Mouse (Mus musculus): ENCODE measurements around the gene Rere. TPM values are rescaled to one million over a fixed set of nuclear protein-coding genes. Genes with fewer than 3 reads are reported as not detected.
A peak's percentile ranks its signal among the peaks of the same experiment; 100 is the strongest.

Rere gene
- polyA plus RNA-seq, 1 experiment from 2014 or later: 19.7 TPM

DNA sequence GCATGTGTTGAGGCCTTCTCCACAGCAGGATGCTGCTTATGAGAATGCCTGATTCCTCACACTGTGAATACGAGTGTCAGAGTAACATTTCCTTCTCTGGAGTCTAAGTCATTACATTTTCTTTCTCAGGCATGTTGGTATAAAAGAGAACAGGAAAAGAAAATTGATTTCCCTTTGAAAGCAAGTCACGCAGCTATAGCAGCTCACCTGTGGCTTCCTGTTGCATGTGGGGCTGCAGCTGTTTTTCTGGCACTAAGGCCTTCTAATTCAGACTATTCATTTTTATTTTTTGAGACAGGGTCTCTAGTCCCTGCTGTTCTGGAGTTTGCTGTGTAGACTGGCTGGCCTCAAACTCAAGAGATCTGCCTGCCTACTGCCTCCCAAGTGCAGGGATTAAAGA, 117.6 kb downstream of the Rere start:
- no peaks in the 10 kb centered on the region for H3K9me3 ChIP-seq
- H3K4me2 ChIP-seq: no peak overlapping the region
- H3K36me3 ChIP-seq: no peaks in the 10 kb centered on the region
- ATAC-seq (ENCODE audit: insufficient number of reproducible peaks, low FRiP score, low TSS enrichment, low read depth): no peak
- H3K4me1 ChIP-seq: peaks cover 64% of the 10 kb centered on the region
- H3K27ac ChIP-seq: no peak overlapping the region
- no peak overlapping the region for H3K4me3 ChIP-seq
- WGBS: 50% methylated on average over 2 of the region's 2 CpGs
- no peaks in the 10 kb centered on the region for H3K27me3 ChIP-seq
- no peak overlapping the region for H3K9ac ChIP-seq

DNA sequence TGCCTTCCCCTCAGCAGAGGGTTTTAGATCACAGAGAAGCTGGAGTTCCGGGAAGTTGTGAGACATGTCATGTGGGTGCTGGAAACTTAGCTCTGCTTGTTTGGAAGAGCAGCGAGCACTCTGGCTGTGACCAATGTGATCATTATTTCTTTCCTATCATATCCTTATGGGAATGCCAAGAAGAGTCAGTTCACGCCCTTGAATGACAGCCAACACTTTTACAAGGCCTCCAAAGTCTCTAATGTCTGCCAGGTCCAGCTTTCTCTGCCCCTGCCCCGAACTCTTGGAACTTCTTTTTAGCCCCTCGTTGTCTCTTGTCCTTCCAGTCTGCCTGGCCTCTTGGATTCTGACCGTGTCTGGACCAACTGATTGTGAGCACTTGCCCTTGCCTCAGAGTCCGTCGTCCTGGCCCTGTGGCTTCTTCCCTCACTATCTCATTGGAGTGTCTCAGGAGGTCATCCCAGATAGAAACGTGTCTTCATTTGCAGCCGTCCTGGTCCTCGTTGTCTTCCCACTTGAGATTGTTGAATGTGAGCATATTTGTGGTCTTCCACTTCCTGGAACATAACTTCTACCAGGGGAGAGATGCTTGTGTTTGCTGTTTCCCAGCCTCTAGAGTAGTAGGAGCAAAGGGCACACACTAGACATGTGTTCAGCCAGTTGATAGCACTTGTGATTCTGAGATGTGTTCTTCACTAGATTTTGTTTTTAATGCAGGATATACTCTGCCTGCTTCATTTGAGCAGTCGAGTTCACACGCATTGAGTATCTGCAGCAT, 120.6 kb downstream of the Rere start:
- 60% methylated on average over 13 of the region's 13 CpGs for WGBS
- Histone ChIP-seq H3K4me1 (peaks cover 45% of the 10 kb centered on the region), H3K27me3 (no peaks in the 10 kb centered on the region), H3K4me2 (no peak overlapping the region), H3K9ac (no peak overlapping the region), H3K36me3 (peaks cover 8% of the 10 kb centered on the region; the same call in 1 of the 2 replicates), H3K9me3 (no peaks in the 10 kb centered on the region), H3K4me3 (no peak overlapping the region), H3K27ac (peak overlapping the region; percentile 24; the same call in 1 of the 2 replicates)
- ATAC-seq (ENCODE audit: insufficient number of reproducible peaks, low FRiP score, low TSS enrichment, low read depth): no peak

DNA sequence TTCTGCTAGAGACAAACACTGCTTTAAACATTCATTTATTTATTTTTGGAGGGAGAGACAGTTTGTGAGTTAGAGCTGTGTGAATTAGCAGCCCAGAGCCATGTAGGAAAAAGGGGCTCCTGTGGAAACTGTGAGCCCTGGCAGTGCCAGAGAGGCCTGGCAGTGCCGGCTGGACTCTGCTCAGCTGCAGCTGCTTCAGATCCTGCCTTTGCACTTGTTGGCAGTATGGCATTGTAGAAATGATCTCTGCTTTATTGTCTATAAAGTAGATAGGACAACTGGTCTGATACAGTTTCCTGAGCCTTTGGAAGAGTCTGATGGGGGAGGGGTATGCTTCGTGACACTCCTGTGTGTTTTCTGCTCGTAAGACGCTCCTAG, 121.2 kb downstream of the Rere start:
- H3K9me3 ChIP-seq: no peaks in the 10 kb centered on the region
- peaks cover 12% of the 10 kb centered on the region for H3K36me3 ChIP-seq
- no peak for ATAC-seq (ENCODE audit: insufficient number of reproducible peaks, low FRiP score, low TSS enrichment, low read depth)
- H3K4me1 ChIP-seq: peaks cover 39% of the 10 kb centered on the region
- no peak overlapping the region for H3K4me2 ChIP-seq
- H3K27me3 ChIP-seq: no peaks in the 10 kb centered on the region
- H3K4me3 ChIP-seq: no peak overlapping the region
- 51% methylated on average over 4 of the region's 4 CpGs for WGBS
- H3K27ac ChIP-seq: no peak overlapping the region
- no peak overlapping the region for H3K9ac ChIP-seq

DNA sequence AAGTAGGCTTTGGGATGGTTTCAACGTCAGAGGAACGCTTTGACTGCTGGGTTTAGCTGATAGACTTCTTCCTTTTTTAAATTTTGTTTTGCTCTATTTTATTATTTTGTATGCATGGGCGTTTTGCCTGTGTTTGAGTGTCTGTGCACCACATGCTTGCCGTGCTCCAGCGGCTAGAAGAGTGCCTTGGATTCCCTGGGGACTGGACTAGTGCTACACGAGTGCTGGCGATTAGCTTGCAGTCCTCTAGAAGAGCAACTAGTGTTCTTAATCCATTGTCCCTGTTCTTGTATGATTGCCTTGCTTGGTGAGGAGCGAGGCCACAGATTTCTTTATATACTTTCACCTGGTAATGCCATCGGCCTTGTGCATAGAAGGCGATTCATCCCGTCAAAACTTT, 122.5 kb downstream of the Rere start:
- no peak overlapping the region for H3K4me3 ChIP-seq
- H3K27ac ChIP-seq: no peak overlapping the region
- no peaks in the 10 kb centered on the region for H3K27me3 ChIP-seq
- peaks cover 29% of the 10 kb centered on the region for H3K4me1 ChIP-seq
- no peaks in the 10 kb centered on the region for H3K9me3 ChIP-seq
- WGBS: 52% methylated on average over 11 of the region's 11 CpGs
- no peak for ATAC-seq (ENCODE audit: insufficient number of reproducible peaks, low FRiP score, low TSS enrichment, low read depth)
- no peak overlapping the region for H3K9ac ChIP-seq
- H3K36me3 ChIP-seq: peaks cover 20% of the 10 kb centered on the region
- no peak overlapping the region for H3K4me2 ChIP-seq

DNA sequence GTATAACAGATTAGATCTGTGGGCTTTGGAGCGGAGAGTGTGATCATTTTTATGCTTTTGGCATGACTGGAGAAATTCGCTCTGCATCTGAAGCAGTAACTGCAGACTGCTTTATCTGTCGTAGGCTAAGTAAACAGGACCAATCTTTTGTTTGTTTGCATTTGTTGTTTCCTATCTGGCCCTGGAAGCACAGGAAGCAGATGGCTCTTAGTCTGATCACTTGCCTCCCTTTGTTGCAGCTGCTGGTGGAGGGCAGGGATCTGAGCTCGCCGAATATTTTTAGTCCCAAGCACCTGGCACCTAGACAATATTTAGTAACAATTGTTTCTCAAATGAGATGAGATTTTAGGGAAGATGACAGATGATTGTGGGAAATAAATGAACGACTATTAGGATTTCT, 123.1 kb downstream of the Rere start:
- no peak overlapping the region for H3K4me3 ChIP-seq
- WGBS: 56% methylated on average over 6 of the region's 6 CpGs
- no peak overlapping the region for H3K9ac ChIP-seq
- H3K27ac ChIP-seq: no peak overlapping the region; the same call in 1 of the 2 replicates
- H3K4me1 ChIP-seq: peaks cover 29% of the 10 kb centered on the region
- no peak overlapping the region for H3K4me2 ChIP-seq
- H3K9me3 ChIP-seq: no peaks in the 10 kb centered on the region
- ATAC-seq (ENCODE audit: insufficient number of reproducible peaks, low FRiP score, low TSS enrichment, low read depth): no peak
- H3K36me3 ChIP-seq: peaks cover 20% of the 10 kb centered on the region
- H3K27me3 ChIP-seq: no peaks in the 10 kb centered on the region

DNA sequence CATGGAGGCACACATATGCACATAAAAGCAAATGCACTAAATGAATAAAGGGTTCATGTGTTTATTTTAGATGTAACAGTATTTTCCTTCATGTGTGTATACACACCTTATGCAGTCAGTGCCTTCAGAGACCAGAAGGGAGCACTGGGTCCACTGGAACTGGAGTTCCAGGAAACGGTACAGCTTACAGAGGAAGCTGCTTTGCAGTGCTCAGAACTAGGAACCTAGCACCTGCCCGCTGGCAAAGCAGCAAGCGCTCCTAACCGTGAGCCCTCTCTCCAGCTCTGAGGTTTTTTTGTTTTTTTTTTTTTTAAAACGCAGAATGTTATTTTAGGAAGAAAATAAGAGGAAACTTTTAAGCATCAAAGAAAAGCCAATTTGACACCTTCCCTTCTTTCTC, 124.3 kb downstream of the Rere start:
- Histone ChIP-seq H3K4me2 (no peak overlapping the region), H3K9me3 (no peaks in the 10 kb centered on the region), H3K4me1 (peaks cover 29% of the 10 kb centered on the region), H3K27ac (no peak overlapping the region), H3K9ac (no peak overlapping the region), H3K4me3 (no peak overlapping the region), H3K36me3 (peaks cover 20% of the 10 kb centered on the region), H3K27me3 (no peaks in the 10 kb centered on the region)
- ATAC-seq (ENCODE audit: insufficient number of reproducible peaks, low FRiP score, low TSS enrichment, low read depth): no peak
- WGBS: 64% methylated on average over 5 of the region's 5 CpGs

DNA sequence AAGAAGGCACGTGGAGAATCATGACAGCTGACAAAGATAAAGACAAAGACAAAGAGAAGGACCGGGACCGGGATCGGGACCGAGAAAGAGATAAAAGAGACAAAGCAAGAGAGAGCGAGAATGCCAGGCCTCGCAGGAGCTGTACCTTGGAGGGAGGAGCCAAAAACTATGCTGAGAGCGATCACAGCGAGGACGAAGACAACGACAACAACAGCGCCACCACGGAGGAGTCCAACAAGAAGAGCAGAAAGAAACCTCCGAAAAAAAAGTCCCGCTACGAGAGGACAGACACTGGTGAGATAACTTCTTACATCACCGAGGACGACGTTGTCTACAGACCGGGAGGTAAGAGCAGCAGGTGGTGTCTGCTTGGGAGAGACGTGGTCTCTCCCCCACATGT, 124.9 kb downstream of the Rere start:
- Histone ChIP-seq H3K36me3 (peaks cover 20% of the 10 kb centered on the region), H3K9ac (no peak overlapping the region), H3K4me3 (no peak overlapping the region), H3K4me2 (no peak overlapping the region), H3K9me3 (no peaks in the 10 kb centered on the region), H3K27me3 (no peaks in the 10 kb centered on the region), H3K4me1 (peaks cover 25% of the 10 kb centered on the region), H3K27ac (no peak overlapping the region)
- ATAC-seq (ENCODE audit: insufficient number of reproducible peaks, low FRiP score, low TSS enrichment, low read depth): no peak
- WGBS: 75% methylated on average over 21 of the region's 21 CpGs

DNA sequence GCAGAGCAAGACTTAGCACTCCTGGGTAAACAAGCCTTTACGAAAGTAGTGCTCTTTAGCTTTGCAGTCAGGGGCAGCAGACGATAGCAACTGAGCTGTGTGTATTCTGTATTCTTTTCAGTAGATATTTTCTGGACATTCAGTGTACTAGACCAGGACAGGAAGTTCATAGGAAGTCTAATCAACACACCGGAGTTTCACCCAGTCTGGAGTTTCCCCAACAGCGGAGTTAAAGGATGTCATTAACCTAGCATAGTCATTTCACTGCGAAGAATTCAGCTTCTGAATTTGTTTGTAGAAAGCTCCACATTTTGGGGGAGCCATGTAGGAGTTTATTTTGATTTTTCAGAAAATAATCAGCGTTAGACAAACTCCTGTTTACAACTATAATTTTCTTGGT, 125.4 kb downstream of the Rere start:
- no peak overlapping the region for H3K9ac ChIP-seq
- H3K27ac ChIP-seq: no peak overlapping the region
- WGBS: 85% methylated on average over 6 of the region's 6 CpGs
- H3K36me3 ChIP-seq: peaks cover 20% of the 10 kb centered on the region
- H3K4me2 ChIP-seq: no peak overlapping the region
- no peaks in the 10 kb centered on the region for H3K9me3 ChIP-seq
- no peaks in the 10 kb centered on the region for H3K27me3 ChIP-seq
- H3K4me3 ChIP-seq: no peak overlapping the region
- H3K4me1 ChIP-seq: peaks cover 20% of the 10 kb centered on the region
- no peak for ATAC-seq (ENCODE audit: insufficient number of reproducible peaks, low FRiP score, low TSS enrichment, low read depth)

DNA sequence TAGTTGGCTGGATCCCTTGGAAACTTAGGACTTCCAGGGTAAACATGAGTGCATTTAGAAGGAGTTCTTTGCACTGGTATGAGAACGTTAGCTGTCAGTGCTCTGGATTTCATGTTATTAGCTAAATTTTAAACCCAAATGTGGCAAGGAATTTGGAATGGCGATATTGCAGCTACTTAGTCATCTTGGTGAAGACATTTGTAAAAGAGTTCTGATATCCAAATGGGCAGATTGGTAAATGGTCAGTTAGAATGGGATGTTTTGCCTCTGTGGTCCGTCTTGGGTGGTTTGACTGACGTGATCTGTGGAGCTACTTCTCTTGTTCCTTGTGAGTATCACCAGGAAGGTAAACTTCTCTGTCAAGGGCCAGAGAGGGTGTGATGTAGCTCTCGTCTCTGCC, 132.8 kb downstream of the Rere start:
- H3K9me3 ChIP-seq: no peaks in the 10 kb centered on the region
- no peaks in the 10 kb centered on the region for H3K27me3 ChIP-seq
- H3K27ac ChIP-seq: no peak overlapping the region
- 65% methylated on average over 5 of the region's 5 CpGs for WGBS
- H3K4me3 ChIP-seq: no peak overlapping the region
- 0 out of 2 replicates have a peak, but pooled peaks cover 7% of the 10 kb centered on the region for H3K36me3 ChIP-seq
- no peak for ATAC-seq (ENCODE audit: insufficient number of reproducible peaks, low FRiP score, low TSS enrichment, low read depth)
- no peak overlapping the region for H3K4me2 ChIP-seq
- H3K4me1 ChIP-seq: peaks cover 3% of the 10 kb centered on the region; the same call in 1 of the 2 replicates
- H3K9ac ChIP-seq: no peak overlapping the region

DNA sequence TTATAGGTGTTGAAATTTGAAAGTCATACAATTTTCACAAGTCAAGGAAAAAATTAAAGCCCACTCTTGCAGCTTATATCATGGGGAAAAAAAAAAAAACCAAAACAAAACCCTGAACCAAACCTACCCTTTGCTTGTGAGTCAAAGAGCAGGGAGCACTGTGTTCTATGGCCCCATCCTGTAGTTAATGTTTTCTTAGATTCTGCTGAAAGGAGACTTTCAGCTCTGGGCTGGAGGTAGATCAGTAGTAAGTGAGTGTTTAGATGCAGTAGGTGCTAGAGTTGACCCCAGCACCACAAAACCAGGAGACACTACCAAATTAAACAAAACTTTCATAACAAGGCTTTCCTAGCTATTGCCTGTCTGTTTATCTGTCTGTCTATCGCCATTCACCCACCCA, 133.3 kb downstream of the Rere start:
- WGBS: 95% methylated on average over 1 of the region's 1 CpGs

DNA sequence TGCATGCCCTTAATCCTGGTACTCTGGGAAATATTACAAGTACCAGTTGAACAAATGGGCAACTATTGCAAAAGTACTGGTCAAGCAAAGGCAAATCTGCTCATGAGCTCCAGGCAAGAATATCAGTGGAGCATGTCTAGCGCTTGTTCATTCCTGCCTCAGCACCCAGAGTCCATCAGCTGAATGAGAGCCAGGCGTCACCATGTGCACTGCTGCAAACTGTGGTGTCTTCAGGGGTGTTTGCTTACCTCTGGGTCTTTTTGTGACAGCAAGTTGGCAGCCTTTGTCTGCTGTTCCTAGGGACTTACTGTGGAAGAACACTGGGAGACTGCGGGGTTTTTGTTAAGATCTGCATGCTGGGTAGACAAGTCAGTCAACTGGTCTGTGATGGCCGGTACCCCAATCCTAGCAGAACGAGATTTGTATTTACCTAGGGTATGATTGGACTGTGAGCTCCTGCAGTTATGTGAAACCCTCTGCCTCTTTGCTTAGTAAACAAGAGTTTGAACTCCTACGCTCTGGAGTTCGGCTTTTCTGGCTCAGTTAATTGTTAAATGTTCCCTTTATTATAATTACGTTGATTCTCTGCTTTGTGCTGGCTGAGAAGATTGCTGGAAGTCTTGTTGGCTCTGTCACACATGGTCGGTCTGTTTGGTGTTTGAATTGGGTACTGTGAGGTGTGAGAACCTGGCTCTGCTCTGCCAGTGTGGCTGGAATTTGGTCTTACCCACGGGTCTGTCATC, 134.0 kb downstream of the Rere start:
- 75% methylated on average over 10 of the region's 10 CpGs for WGBS
- H3K36me3 ChIP-seq: peaks cover 7% of the 10 kb centered on the region; the same call in 1 of the 2 replicates
- no peak overlapping the region for H3K27ac ChIP-seq
- H3K4me2 ChIP-seq: no peak overlapping the region
- no peak overlapping the region for H3K4me3 ChIP-seq
- H3K9me3 ChIP-seq: no peaks in the 10 kb centered on the region
- no peak overlapping the region for H3K9ac ChIP-seq
- no peak for ATAC-seq (ENCODE audit: insufficient number of reproducible peaks, low FRiP score, low TSS enrichment, low read depth)
- no peaks in the 10 kb centered on the region for H3K27me3 ChIP-seq
- H3K4me1 ChIP-seq: peaks cover 4% of the 10 kb centered on the region

More for the DNA sequence above, 133.3 kb downstream of the Rere start:
- Histone ChIP-seq H3K36me3 (0 out of 2 replicates have a peak, but pooled peaks cover 7% of the 10 kb centered on the region), H3K4me2 (no peak overlapping the region), H3K4me1 (peaks cover 3% of the 10 kb centered on the region; the same call in 1 of the 2 replicates), H3K9ac (no peak overlapping the region), H3K27ac (no peak overlapping the region), H3K27me3 (no peaks in the 10 kb centered on the region), H3K9me3 (no peaks in the 10 kb centered on the region), H3K4me3 (no peak overlapping the region)
- no peak for ATAC-seq (ENCODE audit: insufficient number of reproducible peaks, low FRiP score, low TSS enrichment, low read depth)

DNA sequence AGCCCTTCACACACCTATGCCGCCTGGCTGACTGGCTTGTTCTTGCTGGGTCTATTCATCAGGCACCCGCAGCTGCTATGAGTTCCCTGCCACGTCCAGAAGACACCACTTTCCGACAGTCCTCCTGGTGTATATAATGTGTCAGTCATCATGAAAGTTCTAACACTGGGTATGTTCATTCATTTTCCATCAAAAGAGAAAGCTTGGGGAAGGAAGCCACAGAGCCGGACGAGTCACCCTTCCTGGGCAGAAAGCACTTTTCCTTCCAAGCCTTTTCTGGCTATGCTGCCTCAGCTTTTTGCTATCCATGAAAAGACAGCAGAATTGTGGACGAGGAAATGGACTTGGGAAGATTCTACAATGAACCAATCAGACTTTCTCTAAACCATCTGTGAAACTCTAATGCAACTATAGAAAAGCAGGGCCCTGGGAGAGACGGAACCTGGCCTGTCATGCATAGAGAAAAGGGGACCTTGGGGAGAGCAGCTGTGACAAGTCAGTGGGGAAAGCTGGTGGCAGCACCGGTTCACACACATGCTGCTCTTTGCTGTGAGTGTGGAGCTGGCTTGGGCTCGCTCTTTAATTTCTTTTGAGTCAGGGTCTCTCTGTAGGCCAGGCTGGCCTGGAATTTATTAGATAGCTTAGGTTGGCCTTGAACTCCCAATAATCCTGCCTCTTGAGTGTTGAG, 139.3 kb downstream of the Rere start:
- Histone ChIP-seq H3K27me3 (no peaks in the 10 kb centered on the region), H3K9ac (no peak overlapping the region), H3K9me3 (no peaks in the 10 kb centered on the region), H3K4me2 (no peak overlapping the region), H3K27ac (no peak overlapping the region), H3K4me3 (no peak overlapping the region), H3K36me3 (peaks cover 6% of the 10 kb centered on the region), H3K4me1 (peaks cover 2% of the 10 kb centered on the region; the same call in 1 of the 2 replicates)
- ATAC-seq (ENCODE audit: insufficient number of reproducible peaks, low FRiP score, low TSS enrichment, low read depth): no peak
- WGBS: 85% methylated on average over 10 of the region's 10 CpGs
